Mouse (Mus musculus) G1E-ER4 (cell line): ENCODE results near the gene Secisbp2. TPM values are rescaled to one million over a fixed set of nuclear protein-coding genes. Genes with fewer than 3 reads are reported as not detected.

Experiments used
- GATA1 ChIP-seq: IDR thresholded peaks from one replicate; pipeline ENCODE4 v1.8.0; 2012; ENCODE audit warnings: low read length, inconsistent platforms
- polyA plus RNA-seq: library from polyadenylated mRNA; stranded (reverse); fragments of >175 nt; gene quantifications from 2 replicates; pipeline ENCODE4 v1.2.3, GENCODE M21; 2012

Secisbp2 gene
- polyA plus RNA-seq, 1 experiment: 27.8 TPM

GRCm38 (mm10) chr13:51659573-51659972 lies 8.1 kb downstream of the Secisbp2 start:
- TF ChIP-seq GATA1: no peak

GRCm38 (mm10) chr13:51663561-51663960 lies 12.1 kb downstream of the Secisbp2 start:
- TF ChIP-seq GATA1: no peak

GRCm38 (mm10) chr13:51676641-51677040 lies 25.1 kb downstream of the Secisbp2 start:
- no peak for TF ChIP-seq GATA1

DNA sequence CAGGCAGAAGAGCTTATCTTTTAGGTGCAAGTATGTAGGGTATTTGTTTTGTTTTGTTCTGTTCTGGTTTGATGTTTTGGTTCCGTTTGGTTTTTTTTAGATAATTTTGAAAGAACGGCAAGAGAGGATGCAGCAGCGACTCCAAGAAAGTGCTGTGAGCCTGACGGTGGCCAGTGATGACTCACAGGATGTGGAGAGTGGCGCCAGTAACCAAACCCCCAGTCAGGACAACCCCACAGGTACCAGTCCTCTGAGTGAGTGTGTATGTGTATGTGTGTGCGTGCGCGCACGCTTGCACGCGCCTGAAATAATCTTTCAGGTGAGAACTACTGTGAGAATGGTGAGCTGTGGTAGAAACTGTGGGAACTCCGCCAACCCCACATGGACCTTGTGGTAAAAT lies 25.5 kb downstream of the Secisbp2 start:
- no peak for TF ChIP-seq GATA1

- TF ChIP-seq GATA1: no peak
Observed at GRCm38 (mm10) chr13:51677630-51678185, 26.2 kb downstream of the Secisbp2 start.

DNA sequence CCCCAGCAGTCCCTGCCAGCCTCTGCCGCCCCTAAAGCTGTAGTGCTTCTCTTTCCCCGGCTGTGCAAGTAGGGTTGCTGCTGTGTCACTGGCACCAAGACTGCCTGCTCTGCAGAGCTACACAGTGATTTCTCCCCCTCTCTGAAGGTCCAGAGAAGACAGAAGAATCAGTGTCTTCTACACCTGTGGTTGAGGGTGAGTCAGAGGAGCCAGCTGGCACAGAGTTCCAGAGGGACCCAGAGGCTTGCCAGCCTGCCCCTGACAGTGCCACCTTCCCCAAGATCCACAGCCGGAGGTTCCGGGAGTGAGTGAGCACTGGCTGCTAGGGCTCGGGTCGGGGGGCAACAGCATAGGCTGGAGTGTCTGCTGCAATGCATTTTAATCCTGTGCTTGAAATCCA lies 27.2 kb downstream of the Secisbp2 start:
- TF ChIP-seq GATA1: no peak

GRCm38 (mm10) chr13:51679332-51679731 lies 27.8 kb downstream of the Secisbp2 start:
- TF ChIP-seq GATA1: no peak

GRCm38 (mm10) chr13:51681076-51681475 lies 29.6 kb downstream of the Secisbp2 start:
- TF ChIP-seq GATA1: no peak

- TF ChIP-seq GATA1: no peak
Observed at GRCm38 (mm10) chr13:51681634-51682033, 30.1 kb downstream of the Secisbp2 start.

- TF ChIP-seq GATA1: no peak
Observed at GRCm38 (mm10) chr13:51685290-51685966, 33.9 kb downstream of the Secisbp2 start.

GRCm38 (mm10) chr13:51686966-51687365 lies 35.5 kb downstream of the Secisbp2 start:
- TF ChIP-seq GATA1: no peak

- TF ChIP-seq GATA1: no peak
Observed at GRCm38 (mm10) chr13:51688688-51689087, 37.2 kb downstream of the Secisbp2 start.

DNA sequence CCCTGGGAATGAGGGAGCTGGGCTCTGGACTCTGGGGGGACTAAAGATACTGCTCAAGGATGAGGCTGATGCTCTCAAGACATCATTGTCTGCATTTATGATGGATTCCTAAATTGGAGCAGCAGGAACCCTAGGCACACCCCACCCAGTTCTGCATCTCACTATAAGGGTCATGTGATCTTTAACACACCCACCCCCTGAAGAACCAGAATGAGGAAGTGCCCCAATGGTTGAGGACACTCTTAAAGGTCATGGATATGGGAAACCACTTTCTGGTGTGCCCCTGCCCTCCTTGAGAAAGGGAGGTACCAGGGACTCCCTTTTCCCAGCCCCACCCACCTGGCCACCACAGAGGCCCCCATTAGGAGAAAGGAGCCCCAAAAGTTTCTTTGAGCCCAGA lies 45.0 kb downstream of the Secisbp2 start:
- TF ChIP-seq GATA1: no peak

- no peak for TF ChIP-seq GATA1
Observed at GRCm38 (mm10) chr13:51697455-51697854, 46.0 kb downstream of the Secisbp2 start.

DNA sequence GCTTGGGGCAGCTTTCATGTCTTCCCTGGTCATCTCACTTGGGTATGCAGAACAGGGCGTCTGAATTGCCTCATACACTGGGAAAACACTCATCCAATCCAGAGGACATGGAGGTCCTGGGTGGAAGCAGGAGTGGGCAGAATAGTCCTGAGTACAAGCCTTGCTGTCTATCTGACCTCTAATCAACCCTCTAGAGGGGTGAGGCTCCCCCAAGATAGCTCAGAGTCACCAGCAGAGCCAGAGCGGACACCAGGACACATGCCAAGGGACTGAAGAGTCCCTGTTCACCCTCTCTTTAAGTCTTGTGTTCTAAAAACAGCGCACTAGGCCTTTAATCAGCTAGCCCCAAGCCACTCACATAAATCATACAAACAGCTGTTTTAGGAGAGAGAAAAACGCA lies 46.4 kb downstream of the Secisbp2 start:
- no peak for TF ChIP-seq GATA1

DNA sequence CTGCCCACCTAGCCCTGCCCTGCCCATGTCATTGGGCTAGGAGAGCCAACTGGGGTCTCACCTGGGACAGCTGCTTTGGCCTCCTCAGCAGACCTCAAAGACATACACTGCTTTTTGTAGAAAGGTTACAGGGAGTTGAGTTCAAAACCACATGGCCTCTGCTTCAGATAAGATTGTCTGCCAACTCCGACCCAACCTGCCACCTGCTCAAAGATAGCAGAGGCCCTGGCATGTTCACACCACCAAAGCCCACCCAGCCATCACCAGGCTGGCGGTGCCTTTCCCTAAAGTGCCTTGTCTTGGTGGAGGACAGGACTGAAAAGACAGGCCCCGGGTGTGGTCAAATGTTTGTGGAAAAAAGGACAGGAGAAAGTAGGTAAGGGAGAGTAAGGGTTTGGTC lies 46.8 kb downstream of the Secisbp2 start:
- TF ChIP-seq GATA1: no peak

DNA sequence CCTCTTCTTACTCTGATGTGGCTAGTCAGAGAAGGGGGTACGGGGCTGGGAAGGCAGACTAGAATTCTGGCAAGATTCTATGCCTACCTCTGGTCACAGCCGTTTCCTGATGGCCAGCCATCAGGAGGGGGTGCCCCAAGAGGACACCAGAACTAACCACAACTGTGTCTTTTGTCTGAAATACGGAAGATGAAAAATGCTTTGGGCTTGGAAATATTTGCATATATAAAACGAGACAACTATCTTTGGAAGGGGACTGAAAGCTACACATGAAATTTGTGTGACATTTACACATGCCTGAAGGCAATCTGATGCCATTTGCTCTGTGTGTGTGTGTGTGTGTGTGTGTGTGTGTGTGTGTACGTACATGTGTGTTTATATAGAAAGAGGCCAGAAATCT lies 52.4 kb downstream of the Secisbp2 start:
- no peak for TF ChIP-seq GATA1
